Mouse (Mus musculus) kidney, postnatal 4 days (tissue): ENCODE measurements around the gene Gtf2ird1.
A peak's percentile ranks its signal among the peaks of the same experiment; 100 is the strongest.
"Not testable (repeated sequence)": the region's sequence is repeated elsewhere in the genome, so short reads cannot be mapped to it uniquely, and the experiment has no call there.

Experiments
- DNase-seq, 2 experiments: peaks; one replicate each; pipeline ENCODE4 v3.0.0; 2021; ENCODE audit warnings: mixed read lengths in 2 of 2

Gene Gtf2ird1

DNA sequence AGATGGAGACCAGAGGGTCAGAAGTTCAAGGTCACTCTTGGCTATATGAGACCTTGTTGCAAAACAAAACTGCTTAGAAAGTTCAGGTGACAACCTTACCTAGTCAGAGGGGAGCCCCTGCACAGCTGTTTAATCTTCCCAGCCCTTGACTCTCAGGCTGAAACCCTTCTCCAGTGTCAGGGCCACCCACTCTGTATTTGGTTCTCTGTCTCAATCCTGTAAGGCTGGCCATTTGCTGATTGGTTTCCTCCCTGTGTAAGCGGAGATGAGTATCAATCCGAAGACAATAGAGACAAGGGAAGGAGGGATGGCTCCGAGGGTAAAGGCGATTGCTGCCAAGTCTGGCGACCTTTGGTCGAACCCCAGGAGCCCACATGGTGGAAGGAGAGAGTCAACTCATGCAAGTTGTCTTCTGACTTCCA is 116.4 kb downstream of the Gtf2ird1 start:
- DNase-seq, result no peak

GRCm38 (mm10) chr5:134337012-134337411 is 119.5 kb downstream of the Gtf2ird1 start:
- not testable (repeated sequence) for DNase-seq

DNA sequence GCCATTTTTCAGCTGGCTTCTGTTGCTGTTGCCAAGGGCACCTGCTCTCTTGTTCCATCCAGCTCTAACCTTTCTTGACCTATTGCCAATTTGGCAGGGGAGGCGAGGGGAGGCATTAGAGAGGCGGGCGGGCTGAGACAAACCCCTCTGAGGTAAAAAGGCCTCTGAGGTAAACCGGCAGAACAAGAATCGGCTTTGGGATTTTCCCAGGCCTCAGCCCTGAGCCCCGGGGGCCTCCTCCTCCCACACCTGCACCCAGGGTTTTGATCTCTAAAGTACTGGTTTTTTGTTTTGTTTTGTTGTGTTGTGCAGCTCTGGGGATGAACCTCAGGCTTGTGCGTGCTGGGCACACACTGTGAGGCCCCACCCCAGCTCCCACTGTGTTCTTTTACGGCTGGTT is 123.8 kb downstream of the Gtf2ird1 start:
- DNase-seq, result peak; percentile 17 to 45

- DNase-seq, result no peak
These were observed 126.4 kb downstream of the Gtf2ird1 start for GRCm38 (mm10) chr5:134330082-134330481.

GRCm38 (mm10) chr5:134329311-134329710 is 127.2 kb downstream of the Gtf2ird1 start:
- DNase-seq, result no peak

DNA sequence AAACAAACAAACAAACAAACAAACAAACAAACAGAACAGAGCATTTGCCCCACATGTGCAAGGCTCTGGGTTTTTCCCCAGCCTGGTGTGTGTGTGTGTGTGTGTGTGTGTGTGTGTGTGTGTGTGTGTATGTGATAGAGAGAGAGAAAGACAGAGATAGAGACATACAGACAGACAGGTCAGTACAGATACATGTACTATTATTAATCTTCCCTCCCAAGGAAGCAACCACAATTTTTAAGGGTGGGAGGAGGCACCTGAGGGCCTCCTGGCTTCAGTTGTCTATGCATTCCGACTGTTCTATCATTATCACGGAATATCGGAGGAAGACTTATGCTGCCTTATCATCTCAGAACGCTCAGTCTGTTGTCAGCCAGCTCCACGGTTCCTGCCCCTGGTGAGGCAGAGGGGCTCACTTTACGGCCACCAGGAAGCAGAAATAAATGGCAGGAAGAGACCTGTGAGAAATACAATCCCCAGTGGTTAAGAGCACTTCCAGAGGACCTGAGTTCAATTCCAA is 128.0 kb downstream of the Gtf2ird1 start:
- no peak for DNase-seq

- no peak for DNase-seq
These were observed 130.5 kb downstream of the Gtf2ird1 start for GRCm38 (mm10) chr5:134325856-134326566.

DNA sequence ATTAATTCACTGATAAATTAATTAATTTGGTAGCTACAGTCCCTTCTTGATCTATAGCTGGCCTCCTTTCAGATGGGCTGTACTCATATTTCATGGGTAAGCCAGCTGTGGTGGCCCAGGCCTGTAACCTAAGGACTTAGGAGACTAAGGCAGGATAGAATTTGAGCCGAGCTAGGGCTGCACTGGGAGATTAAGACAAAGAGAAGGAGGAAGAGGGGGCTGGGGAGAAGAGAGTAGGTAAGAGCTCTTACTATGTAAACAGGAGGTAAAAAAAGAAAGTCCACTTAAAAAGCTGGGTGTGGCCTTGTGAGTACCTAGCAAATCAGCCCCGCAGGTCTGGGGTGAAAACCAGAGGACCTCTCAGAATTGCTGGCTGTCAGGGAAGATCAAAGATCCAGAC is 132.6 kb downstream of the Gtf2ird1 start:
- no peak for DNase-seq

- no peak for DNase-seq
These were observed 133.2 kb downstream of the Gtf2ird1 start for GRCm38 (mm10) chr5:134323311-134323710.

DNA sequence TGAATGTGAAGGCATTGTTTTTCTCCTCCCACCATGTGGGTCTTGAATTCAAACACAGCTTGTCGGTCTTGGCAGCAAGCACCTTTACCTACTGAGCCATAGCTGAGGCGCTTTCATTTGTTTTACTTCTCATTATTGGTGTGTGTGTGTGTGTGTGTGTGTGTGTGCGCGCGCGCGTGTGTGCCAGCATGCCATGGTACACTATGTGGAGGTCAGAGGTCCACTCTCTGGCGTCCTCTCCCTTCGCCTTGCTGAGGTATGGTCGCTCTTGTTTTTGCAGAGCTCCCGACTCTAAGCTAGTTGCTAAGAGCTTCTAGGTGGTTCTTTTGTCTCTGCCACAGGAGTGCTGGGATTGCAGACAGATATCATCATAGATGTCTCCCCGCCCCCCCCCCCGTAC is 134.2 kb downstream of the Gtf2ird1 start:
- DNase-seq, result no peak

- DNase-seq, result no peak
These were observed 134.8 kb downstream of the Gtf2ird1 start for GRCm38 (mm10) chr5:134321699-134322098.

DNA sequence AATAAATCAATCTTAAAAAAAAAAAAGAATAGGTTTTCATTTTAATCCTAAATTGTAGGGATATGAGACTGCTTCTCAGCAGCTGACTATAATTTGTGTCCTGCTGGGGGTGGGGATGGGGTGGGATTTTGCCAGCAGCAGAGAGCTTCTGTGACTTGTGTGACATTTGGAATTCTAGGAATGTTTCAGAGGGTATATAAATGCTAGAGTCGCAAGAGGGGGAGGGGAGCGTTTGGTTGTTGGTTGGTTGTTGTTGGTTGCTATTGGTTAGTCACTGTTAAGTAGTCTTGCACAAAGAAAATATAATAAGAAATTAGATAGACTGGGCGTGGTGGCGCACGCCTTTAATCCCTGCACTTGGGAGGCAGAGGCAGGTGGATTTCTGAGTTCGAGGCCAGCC is 137.6 kb downstream of the Gtf2ird1 start:
- no peak for DNase-seq

- peak in 1 of 2 experiments; percentile 54 for DNase-seq
These were observed 139.8 kb downstream of the Gtf2ird1 start for GRCm38 (mm10) chr5:134316721-134317120.

DNA sequence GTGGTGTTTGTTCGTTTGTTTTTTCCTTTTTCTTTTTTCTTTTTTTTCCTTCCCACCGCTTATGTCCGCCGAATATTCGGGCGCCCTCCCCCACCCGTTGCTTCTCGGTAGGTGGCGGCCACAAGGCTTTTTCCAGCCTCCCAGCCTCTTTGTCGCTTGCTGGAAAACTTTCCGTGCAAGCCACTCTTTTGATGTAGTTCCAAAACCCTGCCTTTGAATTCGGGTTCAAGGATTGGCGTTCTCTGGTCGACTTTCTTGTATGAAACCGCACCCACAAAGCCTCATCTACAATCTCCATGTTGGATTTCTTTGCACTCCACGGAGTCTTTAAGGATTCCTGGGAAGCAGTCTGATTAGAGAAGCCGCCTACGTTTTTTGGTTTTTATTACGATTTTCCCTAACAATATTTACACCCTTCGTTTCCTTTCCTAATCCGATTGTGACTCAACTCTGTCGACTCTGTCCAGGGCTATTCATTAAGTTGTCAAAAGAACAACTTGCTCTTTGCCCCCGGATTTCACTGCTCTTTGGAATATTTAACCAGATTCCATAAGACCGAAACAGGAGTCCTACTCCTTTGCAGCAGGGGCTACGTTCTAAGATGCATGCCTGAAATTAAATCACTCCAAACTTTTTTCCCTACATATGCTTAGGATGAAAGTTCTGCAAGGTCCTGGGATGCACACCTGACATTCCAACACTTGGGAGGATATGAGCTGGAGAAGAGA is 140.7 kb downstream of the Gtf2ird1 start:
- peak; percentile 83 to 89 for DNase-seq

DNA sequence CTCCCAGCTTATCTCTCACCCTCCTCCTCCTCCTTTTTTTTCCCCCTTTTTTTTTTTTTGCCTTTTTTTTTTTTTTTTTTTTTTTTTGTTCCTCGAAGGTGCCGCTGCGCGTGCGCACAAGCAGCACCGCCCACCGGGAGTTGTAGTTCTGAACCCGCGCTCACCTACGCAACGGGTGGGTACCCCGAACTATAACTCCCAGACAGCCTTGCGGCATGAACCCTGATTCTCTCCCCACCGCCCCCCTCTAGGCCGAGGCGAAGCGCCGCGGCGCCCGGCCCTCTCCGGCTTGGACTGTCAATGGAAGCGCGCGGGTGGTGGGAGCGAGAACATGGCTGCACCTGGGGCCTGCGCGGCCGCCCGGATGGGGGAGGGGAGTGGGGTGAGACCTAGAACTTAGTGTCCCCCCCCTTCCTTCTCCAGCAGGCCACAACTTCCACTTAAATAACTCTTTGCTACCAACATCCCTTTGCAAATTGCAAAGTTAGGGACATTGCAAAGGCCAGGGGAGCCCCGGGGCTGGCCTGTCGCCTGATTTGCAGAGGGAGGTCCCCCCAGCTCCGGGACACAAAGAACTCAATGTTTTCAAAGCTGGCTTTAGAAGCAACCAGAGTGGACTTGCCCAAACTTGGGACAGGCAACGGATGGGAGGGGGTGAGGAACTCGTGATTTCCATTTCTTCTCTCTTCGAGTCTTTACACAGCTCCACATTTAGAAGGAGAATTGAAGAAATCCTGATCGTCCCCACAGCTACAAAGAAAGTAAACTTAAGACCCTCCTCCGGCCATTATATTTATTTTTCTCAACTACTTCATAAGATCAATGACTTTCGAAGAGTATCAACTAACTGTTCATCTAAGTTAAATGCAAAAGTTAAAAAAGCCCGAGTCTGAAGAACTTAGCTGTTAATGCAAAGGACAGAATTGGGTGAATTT is 141.6 kb downstream of the Gtf2ird1 start, which contains the start of gene Gtf2i:
TSS of gene Gtf2i (minus strand) at position 73 of the 935 bp plus-strand sequence.
- peak; percentile 93 to 97 for DNase-seq

GRCm38 (mm10) chr5:134314068-134314674 is 142.3 kb downstream of the Gtf2ird1 start:
- peak; percentile 70 to 81 for DNase-seq

DNA sequence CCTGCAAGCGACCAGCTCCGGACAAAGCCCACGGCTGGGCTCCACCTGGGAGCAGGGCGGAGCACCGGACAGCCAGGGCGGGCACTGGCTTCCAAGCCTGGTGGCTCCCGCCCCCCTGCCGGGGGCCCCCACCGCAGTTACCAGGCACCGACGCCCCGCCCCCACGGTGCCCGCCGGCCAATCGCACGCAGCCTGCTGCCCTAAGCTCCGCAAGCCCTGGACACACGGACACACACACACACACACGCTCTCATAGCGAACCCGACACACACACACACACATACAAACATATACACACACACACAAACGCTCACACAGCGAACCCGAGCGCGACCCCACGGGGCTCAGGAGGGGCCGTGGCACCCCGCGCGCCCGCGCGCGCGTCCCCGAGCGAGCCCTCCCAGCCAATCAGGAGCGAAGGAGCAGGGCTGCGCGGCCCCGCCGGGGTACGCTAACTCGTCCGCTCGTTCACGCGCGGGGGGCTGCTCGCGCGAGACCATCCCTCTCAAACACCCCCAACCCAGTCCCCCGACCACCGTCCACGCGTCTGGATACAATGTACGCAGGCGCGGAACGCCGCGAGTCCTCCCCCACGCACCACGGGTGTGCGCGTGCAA is 143.0 kb downstream of the Gtf2ird1 start:
- DNase-seq, result peak; percentile 97 to 99

- peak; percentile 41 to 52 for DNase-seq
These were observed 143.6 kb downstream of the Gtf2ird1 start for GRCm38 (mm10) chr5:134312691-134313450.

- DNase-seq, result peak; percentile 31 to 39
These were observed 144.6 kb downstream of the Gtf2ird1 start for GRCm38 (mm10) chr5:134311894-134312411.

GRCm38 (mm10) chr5:134310201-134310600 is 146.3 kb downstream of the Gtf2ird1 start:
- no peak for DNase-seq

DNA sequence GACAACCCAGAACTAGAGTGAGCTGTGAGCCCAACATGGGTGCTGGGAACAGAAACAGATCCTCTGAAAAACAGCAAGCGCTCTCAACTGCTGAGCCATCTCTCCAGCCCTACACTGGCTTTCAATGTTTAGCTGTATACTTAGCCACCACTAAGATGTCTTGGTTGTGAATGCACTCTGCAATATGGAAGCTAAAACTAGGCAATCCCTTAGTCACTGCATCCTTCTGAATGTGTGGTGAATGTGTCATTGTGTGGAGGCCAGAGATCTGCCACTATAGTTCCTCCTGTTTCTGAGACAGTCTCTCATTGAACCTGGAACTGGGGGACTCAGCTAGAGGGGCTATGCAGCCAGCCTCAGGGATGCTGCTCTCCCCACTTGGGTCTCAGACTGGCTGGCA is 147.2 kb downstream of the Gtf2ird1 start:
- DNase-seq, result no peak
